Mouse (Mus musculus): ENCODE measurements at regions not wholly inside any gene's neighbourhood (a gene's known extent, or its start where the extent isn't known, plus 50 kb on each side); places are given as distances from the start of the nearest gene placed in this dataset.

GRCm38 (mm10) chr3:149305011-149305413, 314.7 kb upstream of the Adgrl2 start:
- Histone ChIP-seq H3K9me3 (no peaks in the 10 kb centered on the region), H3K27me3 (ENCODE audit: insufficient read depth, poor library complexity, severe bottlenecking) (peaks cover 21% of the 10 kb centered on the region), H3K4me3 (no peak overlapping the region), H3K27ac (no peak overlapping the region), H3K36me3 (no peaks in the 10 kb centered on the region), H3K4me1 (replicated peaks) (peaks cover 16% of the 10 kb centered on the region)
- no peak for DNase-seq (ENCODE audit: low spot score)
- WGBS = 79% methylated on average over 6 of the region's 6 CpGs

- Histone ChIP-seq H3K36me3 (no peaks in the 10 kb centered on the region), H3K9me3 (no peaks in the 10 kb centered on the region), H3K4me1 (replicated peaks) (peaks cover 25% of the 10 kb centered on the region), H3K27me3 (ENCODE audit: insufficient read depth, poor library complexity, severe bottlenecking) (peaks cover 26% of the 10 kb centered on the region), H3K4me3 (no peak overlapping the region), H3K27ac (no peak overlapping the region)
- no peak for DNase-seq (ENCODE audit: low spot score)
- WGBS = 88% methylated on average over 5 of the region's 5 CpGs
Observed at GRCm38 (mm10) chr3:149303418-149303817, 313.1 kb upstream of the Adgrl2 start.

GRCm38 (mm10) chr3:149300002-149300401, 309.6 kb upstream of the Adgrl2 start:
- H3K9me3 ChIP-seq = no peaks in the 10 kb centered on the region
- H3K27ac ChIP-seq = no peak overlapping the region
- no peak for DNase-seq (ENCODE audit: low spot score)
- 83% methylated on average over 4 of the region's 4 CpGs for WGBS
- no peak overlapping the region for H3K4me3 ChIP-seq
- peaks cover 47% of the 10 kb centered on the region for H3K27me3 ChIP-seq (ENCODE audit: insufficient read depth, poor library complexity, severe bottlenecking)
- peaks cover 34% of the 10 kb centered on the region for H3K4me1 ChIP-seq (replicated peaks)
- no peaks in the 10 kb centered on the region for H3K36me3 ChIP-seq

- peaks cover 33% of the 10 kb centered on the region for H3K27me3 ChIP-seq (ENCODE audit: insufficient read depth, poor library complexity, severe bottlenecking)
- WGBS = 48% methylated on average over 10 of the region's 10 CpGs
- no peak for DNase-seq (ENCODE audit: low spot score)
- H3K27ac ChIP-seq = peak overlapping the region; percentile 41; the same call in 1 of the 2 replicates
- H3K4me3 ChIP-seq = no peak overlapping the region
- no peaks in the 10 kb centered on the region for H3K9me3 ChIP-seq
- peaks cover 65% of the 10 kb centered on the region for H3K4me1 ChIP-seq (replicated peaks)
- no peaks in the 10 kb centered on the region for H3K36me3 ChIP-seq
Observed at GRCm38 (mm10) chr3:149296419-149296962, 306.1 kb upstream of the Adgrl2 start.

- peaks cover 33% of the 10 kb centered on the region for H3K27me3 ChIP-seq (ENCODE audit: insufficient read depth, poor library complexity, severe bottlenecking)
- WGBS = 24% methylated on average over 6 of the region's 7 CpGs
- peak overlapping the region; percentile 71 for H3K27ac ChIP-seq
- no peaks in the 10 kb centered on the region for H3K36me3 ChIP-seq
- H3K4me1 ChIP-seq (replicated peaks) = peaks cover 71% of the 10 kb centered on the region
- H3K9me3 ChIP-seq = no peaks in the 10 kb centered on the region
- H3K4me3 ChIP-seq = no peak overlapping the region
- peak; percentile 75 for DNase-seq (ENCODE audit: low spot score)
Observed at GRCm38 (mm10) chr3:149295942-149296341, 305.6 kb upstream of the Adgrl2 start.

- peak; percentile 63 for DNase-seq (ENCODE audit: low spot score)
- WGBS = 25% methylated on average over 10 of the region's 10 CpGs
- Histone ChIP-seq H3K27ac (0 out of 2 replicates have a peak overlapping the region, but pooled peaks have one; percentile 71), H3K4me3 (no peak overlapping the region), H3K36me3 (no peaks in the 10 kb centered on the region), H3K9me3 (no peaks in the 10 kb centered on the region), H3K4me1 (replicated peaks) (peaks cover 76% of the 10 kb centered on the region), H3K27me3 (ENCODE audit: insufficient read depth, poor library complexity, severe bottlenecking) (peaks cover 36% of the 10 kb centered on the region)
Observed at GRCm38 (mm10) chr3:149295257-149295831, 305.0 kb upstream of the Adgrl2 start.

DNA sequence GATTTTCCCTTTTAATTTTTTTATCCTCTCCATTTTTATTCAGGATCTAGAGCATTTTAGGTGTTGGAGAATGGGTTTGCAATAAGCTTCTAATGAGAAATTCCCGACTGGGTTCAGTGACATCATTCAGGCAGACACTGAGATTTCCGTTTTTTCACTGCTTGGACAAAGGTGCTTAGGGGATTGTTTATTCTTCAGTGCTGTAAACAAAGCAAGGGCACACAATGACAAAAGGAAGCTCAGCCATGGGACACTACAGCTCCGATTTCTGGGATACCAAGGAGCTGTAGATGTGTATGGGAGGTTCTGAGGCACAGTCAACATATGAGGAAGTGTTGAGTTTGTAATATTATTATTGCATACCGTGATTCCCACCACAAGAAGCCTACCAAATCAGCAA, 304.1 kb upstream of the Adgrl2 start:
- Histone ChIP-seq H3K27ac (no peak overlapping the region), H3K27me3 (ENCODE audit: insufficient read depth, poor library complexity, severe bottlenecking) (peaks cover 41% of the 10 kb centered on the region), H3K4me1 (replicated peaks) (peaks cover 77% of the 10 kb centered on the region), H3K9me3 (no peaks in the 10 kb centered on the region), H3K36me3 (no peaks in the 10 kb centered on the region), H3K4me3 (no peak overlapping the region)
- 49% methylated on average over 4 of the region's 4 CpGs for WGBS
- no peak for DNase-seq (ENCODE audit: low spot score)

DNA sequence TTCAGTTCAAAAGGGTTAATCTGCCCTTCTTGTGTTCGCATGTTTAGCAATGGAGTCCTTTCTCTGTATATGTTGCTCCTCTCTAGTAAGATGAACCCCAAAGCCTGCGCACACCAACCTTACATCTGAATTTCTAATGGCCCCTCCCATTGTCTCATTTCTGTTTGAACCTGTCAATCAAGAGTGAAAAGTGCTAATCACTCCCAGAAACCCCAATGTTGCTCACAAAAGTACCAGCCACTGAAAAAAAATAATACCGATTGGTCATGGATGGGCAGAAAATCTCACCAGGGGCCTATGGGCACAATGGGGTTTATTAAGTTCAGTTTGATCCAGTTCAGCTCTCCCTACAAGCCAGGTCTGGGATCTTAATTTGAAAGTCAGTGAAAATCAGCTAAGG, 302.1 kb upstream of the Adgrl2 start:
- peaks cover 70% of the 10 kb centered on the region for H3K4me1 ChIP-seq (replicated peaks)

DNA sequence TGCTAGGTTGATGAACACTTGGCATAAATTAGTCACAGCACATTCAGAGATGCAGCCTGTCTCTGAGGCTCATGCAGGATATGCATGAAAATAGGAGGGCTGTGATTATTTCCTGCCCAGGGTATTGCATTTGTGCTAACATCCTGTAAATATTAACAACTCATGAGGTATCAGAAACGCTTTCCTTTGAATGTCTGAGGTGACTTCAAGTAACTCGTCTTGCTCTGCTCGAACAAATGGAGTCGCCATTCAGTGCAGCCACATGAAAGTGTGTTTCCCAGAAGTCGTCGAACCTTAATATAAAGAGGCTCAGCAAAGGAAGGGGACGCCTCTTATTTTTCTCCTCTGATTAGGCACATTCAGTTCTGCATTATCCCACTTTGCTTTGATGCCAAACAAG, 301.1 kb upstream of the Adgrl2 start:
- no peaks in the 10 kb centered on the region for H3K9me3 ChIP-seq
- H3K27ac ChIP-seq = 0 out of 2 replicates have a peak overlapping the region, but pooled peaks have one; percentile 13
- H3K27me3 ChIP-seq (ENCODE audit: insufficient read depth, poor library complexity, severe bottlenecking) = peaks cover 30% of the 10 kb centered on the region
- no peaks in the 10 kb centered on the region for H3K36me3 ChIP-seq
- peaks cover 61% of the 10 kb centered on the region for H3K4me1 ChIP-seq (replicated peaks)
- 30% methylated on average over 7 of the region's 7 CpGs for WGBS
- no peak for DNase-seq (ENCODE audit: low spot score)
- H3K4me3 ChIP-seq = no peak overlapping the region

More for the DNA sequence above, 302.1 kb upstream of the Adgrl2 start:
- Histone ChIP-seq H3K27me3 (ENCODE audit: insufficient read depth, poor library complexity, severe bottlenecking) (peaks cover 40% of the 10 kb centered on the region), H3K4me3 (no peak overlapping the region), H3K27ac (no peak overlapping the region), H3K9me3 (no peaks in the 10 kb centered on the region), H3K36me3 (no peaks in the 10 kb centered on the region)
- DNase-seq (ENCODE audit: low spot score) = peak; percentile 30
- 38% methylated on average over 3 of the region's 3 CpGs for WGBS

GRCm38 (mm10) chr3:149290228-149290627, 299.9 kb upstream of the Adgrl2 start:
- WGBS = 81% methylated on average over 8 of the region's 8 CpGs
- Histone ChIP-seq H3K4me3 (no peak overlapping the region), H3K27ac (no peak overlapping the region), H3K36me3 (no peaks in the 10 kb centered on the region), H3K27me3 (ENCODE audit: insufficient read depth, poor library complexity, severe bottlenecking) (peaks cover 28% of the 10 kb centered on the region), H3K4me1 (replicated peaks) (peaks cover 48% of the 10 kb centered on the region), H3K9me3 (no peaks in the 10 kb centered on the region)
- no peak for DNase-seq (ENCODE audit: low spot score)

GRCm38 (mm10) chr3:149287080-149287479, 296.7 kb upstream of the Adgrl2 start:
- Histone ChIP-seq H3K36me3 (no peaks in the 10 kb centered on the region), H3K27ac (no peak overlapping the region), H3K9me3 (no peaks in the 10 kb centered on the region), H3K4me1 (replicated peaks) (peaks cover 22% of the 10 kb centered on the region), H3K27me3 (ENCODE audit: insufficient read depth, poor library complexity, severe bottlenecking) (peaks cover 33% of the 10 kb centered on the region), H3K4me3 (no peak overlapping the region)
- 96% methylated on average over 4 of the region's 4 CpGs for WGBS
- no peak for DNase-seq (ENCODE audit: low spot score)

GRCm38 (mm10) chr3:149284976-149285375, 294.6 kb upstream of the Adgrl2 start:
- no peak for DNase-seq (ENCODE audit: low spot score)
- 73% methylated on average over 4 of the region's 4 CpGs for WGBS
- peaks cover 25% of the 10 kb centered on the region for H3K27me3 ChIP-seq (ENCODE audit: insufficient read depth, poor library complexity, severe bottlenecking)
- H3K9me3 ChIP-seq = no peaks in the 10 kb centered on the region
- no peak overlapping the region for H3K27ac ChIP-seq
- no peak overlapping the region for H3K4me3 ChIP-seq
- H3K36me3 ChIP-seq = no peaks in the 10 kb centered on the region
- peaks cover 4% of the 10 kb centered on the region; the same call in 1 of the 2 replicates for H3K4me1 ChIP-seq (replicated peaks)

DNA sequence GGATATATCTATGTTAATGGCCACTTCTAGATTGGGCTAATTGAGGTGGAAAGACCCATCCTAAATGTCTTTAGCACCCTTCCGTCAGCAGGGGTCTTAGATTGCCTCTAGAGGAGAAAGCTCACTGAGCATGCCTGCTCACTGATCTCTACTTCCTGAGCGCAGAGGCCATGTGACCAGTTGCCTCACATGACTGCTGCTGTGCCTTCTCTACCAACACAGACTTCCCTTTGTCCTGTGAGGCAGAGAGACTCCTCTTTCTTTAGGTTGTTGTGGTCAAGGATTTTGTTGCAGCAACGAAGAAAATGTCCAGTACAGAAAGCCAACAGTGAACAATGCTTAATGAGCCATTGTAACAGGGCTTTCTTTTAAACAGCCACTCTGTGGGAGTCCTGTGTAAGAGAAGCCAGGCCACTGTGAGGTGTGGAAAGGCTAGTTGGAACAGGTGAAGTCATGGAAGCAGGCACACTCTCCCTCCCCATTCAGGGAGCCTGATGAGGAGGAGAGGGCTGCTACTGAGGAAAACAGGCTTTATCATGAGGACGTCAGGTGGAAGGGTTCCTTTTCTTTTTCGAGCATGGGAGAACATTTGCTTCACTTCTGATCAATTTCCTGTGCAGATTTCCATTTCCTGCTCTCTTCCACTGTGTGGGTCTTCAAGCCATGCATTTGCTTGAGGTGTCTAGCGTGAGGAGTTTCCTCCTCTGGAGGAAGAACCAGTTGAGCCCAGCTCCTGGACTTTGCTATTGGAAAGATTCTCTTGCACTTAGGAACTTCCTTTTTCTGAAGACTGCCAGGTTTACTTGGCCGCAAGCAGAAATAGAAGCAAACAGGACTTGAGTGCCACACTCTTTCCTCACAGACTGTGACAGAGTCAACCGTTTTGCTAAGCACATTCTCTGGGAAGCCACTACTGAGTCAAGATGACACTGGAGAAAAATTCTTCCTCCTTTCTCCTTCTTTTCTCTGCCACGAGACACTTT, 290.7 kb upstream of the Adgrl2 start:
- DNase-seq (ENCODE audit: low spot score) = no peak
- Histone ChIP-seq H3K36me3 (no peaks in the 10 kb centered on the region), H3K4me3 (no peak overlapping the region), H3K27ac (no peak overlapping the region; the same call in 1 of the 2 replicates), H3K4me1 (replicated peaks) (peaks cover 3% of the 10 kb centered on the region; the same call in 1 of the 2 replicates), H3K27me3 (ENCODE audit: insufficient read depth, poor library complexity, severe bottlenecking) (peaks cover 7% of the 10 kb centered on the region; the same call in 1 of the 2 replicates), H3K9me3 (no peaks in the 10 kb centered on the region)
- WGBS = 85% methylated on average over 9 of the region's 9 CpGs
